Mouse (Mus musculus) heart, postnatal 10 days (tissue): ENCODE measurements around the gene Itga5. TPM values are rescaled to one million over a fixed set of nuclear protein-coding genes. Genes with fewer than 3 reads are reported as not detected.
A peak's percentile ranks its signal among the peaks of the same experiment; 100 is the strongest.
"Not testable (repeated sequence)": the region's sequence is repeated elsewhere in the genome, so short reads cannot be mapped to it uniquely, and the experiment has no call there.

Experiments
- DNase-seq, 2 experiments: peaks; one replicate each; pipeline ENCODE4 v3.0.0; 2021
- intact Hi-C: fragments of 180-260 bp; cut with DNase I; formaldehyde crosslinking; loops from one replicate; pipeline ENCODE4 v1.15.1; 2025
- total RNA-seq, 2 experiments: library from RNA; stranded (reverse); gene quantifications; 2 replicates each; pipeline ENCODE4 v1.2.3; 2021

Itga5 gene
- 100 to 1,000 TPM in 1 of 2 experiments, 10 to 100 TPM in 1; 89.4 to 101 TPM for total RNA-seq

GRCm38 (mm10) chr15:103366376-103367149 is at the start of gene Itga5:
Itga5 (minus strand) TSS chr15:103366763.
- peak; percentile 88 to 89 for DNase-seq
- intact Hi-C loops: loop anchor here (1.0 kb wide), 2 partner anchors 17 to 22 kb away; no protein-coding TSS in a partner anchor

- intact Hi-C loops, DNase-seq: not testable (repeated sequence)
Measured at GRCm38 (mm10) chr15:103405586-103405985, 39.0 kb upstream of the Itga5 start.

GRCm38 (mm10) chr15:103401361-103401760 is 34.8 kb upstream of the Itga5 start:
- intact Hi-C loops: no loop called here
- DNase-seq: no peak

GRCm38 (mm10) chr15:103393577-103393976 is 27.0 kb upstream of the Itga5 start:
- no peak for DNase-seq
- intact Hi-C loops: no loop called here

- intact Hi-C loops: loop anchor here (1.0 kb wide), 2 partner anchors 22 to 41 kb away; partner anchors contain the start of gene Itga5
- peak in 1 of 2 experiments; percentile 60 for DNase-seq
Measured at GRCm38 (mm10) chr15:103388556-103389145, 22.1 kb upstream of the Itga5 start.

GRCm38 (mm10) chr15:103383771-103384488 is 17.4 kb upstream of the Itga5 start:
- intact Hi-C loops: loop anchor here (1.0 kb wide), 1 partner anchor 18 kb away; the partner anchor contains the start of gene Itga5

GRCm38 (mm10) chr15:103382795-103383406 is 16.3 kb upstream of the Itga5 start:
- DNase-seq: peak; percentile 84 to 85
- intact Hi-C loops: loop anchor here (1.0 kb wide), 1 partner anchor 17 kb away; the partner anchor contains the start of gene Itga5

More at GRCm38 (mm10) chr15:103383771-103384488, 17.4 kb upstream of the Itga5 start:
- peak; percentile 81 to 82 for DNase-seq

- intact Hi-C loops: no loop called here
- no peak for DNase-seq
Measured at GRCm38 (mm10) chr15:103382075-103382474, 15.5 kb upstream of the Itga5 start.

- intact Hi-C loops: no loop called here
- peak; percentile 40 to 62 for DNase-seq
Measured at GRCm38 (mm10) chr15:103378665-103379356, 12.2 kb upstream of the Itga5 start.

GRCm38 (mm10) chr15:103377752-103378664 is 11.4 kb upstream of the Itga5 start:
- peak; percentile 17 to 36 for DNase-seq

GRCm38 (mm10) chr15:103376837-103377269 is 10.3 kb upstream of the Itga5 start:
- peak; percentile 72 to 78 for DNase-seq
- intact Hi-C loops: no loop called here

More at GRCm38 (mm10) chr15:103377752-103378664, 11.4 kb upstream of the Itga5 start:
- intact Hi-C loops: no loop called here

- DNase-seq: peak in 1 of 2 experiments; percentile 53
Measured at GRCm38 (mm10) chr15:103375112-103375800, 8.7 kb upstream of the Itga5 start.

GRCm38 (mm10) chr15:103372461-103372860 is 5.9 kb upstream of the Itga5 start:
- DNase-seq: no peak

More at GRCm38 (mm10) chr15:103375112-103375800, 8.7 kb upstream of the Itga5 start:
- intact Hi-C loops: no loop called here

GRCm38 (mm10) chr15:103371741-103372140 is 5.2 kb upstream of the Itga5 start:
- intact Hi-C loops: no loop called here
- no peak for DNase-seq

More at GRCm38 (mm10) chr15:103372461-103372860, 5.9 kb upstream of the Itga5 start:
- intact Hi-C loops: no loop called here

- peak in 1 of 2 experiments; percentile 68 for DNase-seq
- intact Hi-C loops: no loop called here
Measured at GRCm38 (mm10) chr15:103371208-103371607, 4.6 kb upstream of the Itga5 start.

GRCm38 (mm10) chr15:103370462-103370861 is 3.9 kb upstream of the Itga5 start:
- no peak for DNase-seq
- intact Hi-C loops: no loop called here

- DNase-seq: no peak
- intact Hi-C loops: no loop called here
Measured at GRCm38 (mm10) chr15:103369123-103369522, 2.6 kb upstream of the Itga5 start.
